Mouse (Mus musculus) heart, postnatal 25 days (tissue): Measurements from ENCODE around the gene Trim71. TPM values are rescaled to one million over a fixed set of nuclear protein-coding genes. Genes with fewer than 3 reads are reported as not detected.
"Not testable (repeated sequence)": the region's sequence is repeated elsewhere in the genome, so short reads cannot be mapped to it uniquely, and the experiment has no call there.

Experiments
- DNase-seq: peaks from one replicate; pipeline ENCODE4 v3.0.0; 2022; ENCODE audit warnings: low spot score
- intact Hi-C: fragments of 180-260 bp; cut with DNase I; formaldehyde crosslinking; loops from one replicate; pipeline ENCODE4 v1.15.1; 2025
- total RNA-seq, 2 experiments: library from RNA; stranded (reverse); gene quantifications; 2 replicates each; pipeline ENCODE4 v1.2.3; 2021

Gene Trim71
- total RNA-seq, 2 experiments from 2014 or later = not detected

DNA sequence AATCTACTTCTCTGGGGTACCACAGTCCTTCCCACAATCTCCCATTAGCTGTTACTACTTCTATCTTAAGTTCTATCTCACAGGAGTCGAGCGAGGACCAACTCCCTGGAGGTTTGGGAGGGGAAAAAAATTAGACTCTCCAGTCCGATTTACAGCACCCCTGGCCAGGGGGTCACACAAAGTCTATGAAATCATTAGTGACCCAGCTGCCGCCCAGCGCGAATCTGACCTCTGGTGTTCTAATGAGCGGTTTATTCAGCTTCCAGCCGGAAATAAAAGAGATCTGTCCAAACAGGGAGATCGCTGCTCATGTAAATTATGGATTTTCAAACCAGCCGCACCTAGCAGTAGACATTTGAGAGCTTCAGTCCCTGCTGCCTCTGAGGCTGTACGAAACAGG is 32.9 kb downstream of the Trim71 start:
- DNase-seq = no peak
- intact Hi-C loops = no loop called here

DNA sequence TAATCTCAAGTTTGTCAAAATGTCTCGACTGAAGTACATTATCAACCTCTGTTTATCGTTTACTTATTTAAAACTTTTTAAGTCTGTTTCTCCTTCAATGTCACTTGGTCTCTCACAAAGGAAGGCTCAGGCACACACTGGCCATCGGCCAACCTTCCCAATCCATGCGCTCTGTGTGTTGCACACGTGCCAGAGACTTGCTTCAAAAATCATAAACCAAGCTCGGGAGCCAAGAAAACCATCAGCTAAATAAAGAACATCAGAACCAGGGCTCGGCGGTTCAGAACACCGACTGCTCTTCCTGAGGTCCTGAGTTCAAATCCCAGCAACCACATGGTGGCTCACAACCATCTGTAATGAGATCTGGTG is 35.5 kb downstream of the Trim71 start:
- intact Hi-C loops = no loop called here

DNA sequence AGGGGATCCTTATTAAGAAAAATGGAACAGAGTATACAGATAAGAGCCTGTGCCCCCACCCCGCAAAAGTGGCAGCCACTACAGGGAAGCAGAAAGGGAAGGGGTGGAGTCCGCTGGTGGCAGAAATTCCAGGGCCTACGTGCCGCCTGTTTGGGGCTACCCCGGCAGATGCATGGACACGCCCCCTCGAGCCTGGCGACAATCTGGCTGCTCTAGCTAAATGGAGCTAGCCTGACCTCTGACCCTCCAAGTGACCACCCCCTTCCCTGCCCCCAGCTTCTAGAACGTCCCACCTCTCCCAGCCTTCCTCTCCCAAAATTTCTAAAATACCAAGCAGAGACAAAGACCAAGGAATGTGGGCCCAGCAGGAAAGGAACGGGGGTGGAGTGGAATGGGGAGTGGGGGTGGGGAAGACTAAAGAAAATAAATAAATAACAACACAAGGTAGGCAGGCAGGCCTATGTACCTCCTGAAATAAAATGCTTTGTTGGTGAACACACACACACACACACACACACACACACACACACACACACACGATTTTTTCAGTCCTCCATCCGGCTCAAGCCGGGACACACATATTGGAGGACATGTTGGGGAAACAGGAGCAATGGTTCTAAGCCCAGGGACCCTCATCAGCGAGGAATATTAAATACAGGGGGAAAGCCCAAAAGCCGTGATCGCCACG is 36.0 kb downstream of the Trim71 start:
- DNase-seq = peak; percentile 12
- intact Hi-C loops = no loop called here

More for the DNA sequence above, 35.5 kb downstream of the Trim71 start:
- DNase-seq = no peak

DNA sequence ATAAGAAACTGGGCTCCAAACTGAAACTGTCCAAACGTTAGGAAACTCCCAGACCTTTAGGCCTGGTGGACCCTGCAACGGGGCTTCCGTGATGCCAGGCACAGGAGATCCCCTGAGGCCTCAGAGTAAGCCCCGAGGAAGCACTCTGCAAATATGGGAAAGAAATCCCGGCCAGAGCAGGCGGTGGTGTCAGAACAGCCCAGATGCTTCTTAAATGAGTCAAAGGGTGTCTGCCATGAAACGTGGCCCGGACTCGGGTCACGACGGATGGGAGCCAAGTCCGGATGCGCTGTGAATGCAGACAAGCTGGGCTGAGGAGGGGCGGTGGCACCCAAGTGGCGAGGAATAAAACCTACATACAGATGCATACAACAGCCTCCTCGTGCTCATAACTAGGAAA is 37.1 kb downstream of the Trim71 start:
- DNase-seq = peak; percentile 14
- intact Hi-C loops = no loop called here

DNA sequence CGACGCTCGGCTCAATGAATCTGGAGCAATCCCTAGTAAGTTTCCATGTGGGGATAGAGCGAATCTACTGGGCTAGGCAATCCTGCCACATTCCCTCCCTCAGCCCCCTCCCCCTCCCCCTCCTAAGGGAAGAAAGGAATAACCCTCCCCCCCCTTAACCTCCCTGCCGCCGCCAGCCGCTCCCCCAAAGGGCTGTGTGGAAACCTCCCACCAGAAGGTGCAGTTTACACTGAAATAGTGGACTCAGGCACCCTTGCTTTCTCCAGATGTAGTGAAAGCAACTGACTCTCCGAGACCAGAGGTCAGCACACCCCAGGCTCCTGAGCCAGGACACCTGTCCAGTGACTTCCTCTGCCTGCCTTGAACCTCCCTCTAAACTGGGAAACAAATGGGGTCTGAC is 37.6 kb downstream of the Trim71 start:
- intact Hi-C loops = no loop called here

DNA sequence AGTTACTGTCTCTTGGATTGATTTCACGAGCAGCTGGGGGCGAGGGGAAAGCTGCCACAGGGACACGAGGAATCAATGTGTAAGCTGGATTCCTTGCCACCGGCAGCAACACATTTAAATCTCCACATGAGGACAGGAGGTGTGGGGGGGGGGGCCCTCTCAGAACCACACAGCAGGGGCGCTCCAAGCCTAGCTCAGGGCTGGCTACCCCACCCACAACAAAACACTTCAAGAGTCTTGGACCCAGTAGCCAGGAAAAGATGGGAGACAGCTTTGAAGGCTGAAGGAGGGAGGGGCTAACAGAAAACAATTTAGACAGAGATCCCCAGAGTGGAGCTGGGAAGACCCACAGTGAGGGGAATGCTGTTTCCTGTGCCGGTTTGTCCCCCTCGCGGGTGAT is 38.3 kb downstream of the Trim71 start:
- intact Hi-C loops = no loop called here
- DNase-seq = no peak

More for the DNA sequence above, 37.6 kb downstream of the Trim71 start:
- no peak for DNase-seq

DNA sequence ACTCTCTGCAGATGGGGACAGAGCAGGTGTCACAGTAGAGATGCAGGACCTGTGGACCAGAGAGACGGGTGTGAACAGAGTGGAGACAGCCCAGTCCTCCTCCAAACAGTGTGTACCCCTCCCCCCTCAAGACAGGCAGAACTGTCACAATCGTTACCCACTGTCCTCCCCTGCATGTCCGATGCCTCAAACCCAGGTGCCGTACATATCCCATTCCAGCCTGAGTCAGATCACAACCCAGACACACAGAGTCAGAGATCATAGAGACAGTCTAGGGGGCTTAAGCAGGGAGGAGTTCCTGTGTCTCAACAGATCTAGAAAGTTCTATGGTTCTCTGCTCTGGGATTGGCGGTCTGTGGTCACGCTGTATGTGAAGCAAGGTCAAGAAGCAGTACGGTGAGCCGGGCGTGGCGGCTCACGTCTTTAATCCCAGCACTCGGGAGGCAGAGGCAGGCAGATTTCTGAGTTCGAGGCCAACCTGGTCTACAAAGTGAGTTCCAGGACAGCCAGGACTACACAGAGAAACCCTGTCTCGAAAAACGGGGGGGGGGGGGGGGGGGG is 39.0 kb downstream of the Trim71 start:
- no peak for DNase-seq
- intact Hi-C loops = no loop called here

DNA sequence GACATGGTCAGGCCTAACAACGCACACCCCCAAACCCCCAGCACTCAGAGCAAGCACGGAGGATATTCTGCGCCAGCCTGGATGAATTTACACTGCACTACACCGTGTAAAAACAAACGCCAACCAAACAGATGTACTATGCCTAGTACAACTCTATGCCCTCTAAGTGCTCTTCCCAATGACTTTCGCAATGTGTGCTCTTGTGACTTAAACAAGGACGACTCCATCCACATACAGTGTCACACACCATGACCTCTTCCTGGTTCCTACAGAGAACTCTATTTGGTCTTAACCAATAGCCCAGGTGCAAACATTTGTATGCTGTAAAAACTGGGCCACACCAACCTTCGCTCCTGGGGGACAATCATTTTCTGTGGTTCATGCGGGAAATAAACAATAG is 41.7 kb downstream of the Trim71 start:
- DNase-seq = no peak

DNA sequence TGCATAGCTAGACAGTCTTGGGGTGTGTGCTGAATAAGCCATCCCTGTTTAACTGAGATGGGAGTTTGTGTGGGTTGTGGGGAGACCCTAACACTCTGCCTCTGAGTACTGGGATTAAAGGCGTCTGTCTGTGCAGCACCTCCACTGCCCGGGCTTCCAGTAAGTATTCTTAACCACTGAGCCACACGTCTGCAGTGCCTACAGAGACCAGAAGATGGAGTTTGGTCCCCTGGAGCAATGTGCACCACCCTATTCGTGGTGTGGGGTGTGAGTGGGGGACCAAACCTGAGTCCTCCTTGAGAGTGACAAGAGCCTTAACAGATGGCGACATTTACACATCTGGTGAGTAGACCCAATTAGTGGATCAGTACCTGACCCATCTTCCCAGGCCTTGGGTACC is 42.1 kb downstream of the Trim71 start:
- no peak for DNase-seq
- intact Hi-C loops = no loop called here

More for the DNA sequence above, 41.7 kb downstream of the Trim71 start:
- intact Hi-C loops = no loop called here

DNA sequence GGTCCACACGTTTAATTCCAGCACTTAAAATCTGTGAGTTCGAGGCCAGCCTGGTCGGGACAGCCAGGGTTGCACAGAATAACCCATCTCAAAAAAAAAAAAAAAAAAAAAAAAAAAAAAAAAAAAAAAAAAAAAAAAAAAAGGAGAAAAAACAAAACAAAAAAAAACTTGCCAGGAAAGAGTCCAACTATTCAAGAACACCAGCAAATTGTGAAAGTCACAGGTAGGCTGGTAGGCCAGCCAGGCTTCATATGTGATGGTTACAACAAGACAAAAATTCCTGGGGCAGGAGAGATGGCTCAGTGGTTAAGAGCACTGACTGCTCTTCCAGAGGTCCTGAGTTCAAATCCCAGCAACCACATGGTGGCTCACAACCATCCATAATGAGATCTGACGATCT is 43.6 kb downstream of the Trim71 start:
- intact Hi-C loops, DNase-seq: not testable (repeated sequence)

DNA sequence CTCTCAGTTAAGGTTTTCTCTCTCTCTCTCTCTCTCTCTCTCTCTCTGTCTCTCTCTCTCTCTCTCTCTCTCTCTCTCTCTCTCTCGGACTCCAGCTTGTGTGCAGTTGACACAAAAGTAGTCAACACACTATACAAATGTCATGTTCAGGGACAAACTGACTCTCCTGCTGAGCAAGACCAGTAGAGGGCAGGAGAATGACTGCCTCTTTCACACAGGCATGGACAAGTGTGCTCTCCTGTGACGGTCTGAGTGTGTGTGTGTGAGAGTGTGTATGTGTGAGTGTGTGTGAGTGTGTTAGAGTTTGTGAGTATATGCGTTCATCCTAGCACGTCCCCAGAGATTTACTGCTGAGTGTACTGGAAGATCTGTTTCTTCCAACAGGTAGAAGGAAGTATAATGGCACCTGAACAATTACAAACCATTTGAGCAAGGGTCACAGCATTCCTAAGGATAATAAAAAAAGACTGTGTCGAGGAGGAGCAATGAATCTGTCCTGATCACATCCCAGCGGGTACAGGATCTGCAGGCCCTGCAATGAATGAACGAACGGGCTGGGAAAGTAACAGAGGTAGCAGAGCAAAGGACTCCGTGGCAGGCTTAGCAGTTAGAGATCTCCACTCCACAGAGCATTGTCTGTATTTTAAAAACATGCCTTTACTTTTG is 45.2 kb downstream of the Trim71 start:
- intact Hi-C loops = no loop called here
- no peak for DNase-seq

DNA sequence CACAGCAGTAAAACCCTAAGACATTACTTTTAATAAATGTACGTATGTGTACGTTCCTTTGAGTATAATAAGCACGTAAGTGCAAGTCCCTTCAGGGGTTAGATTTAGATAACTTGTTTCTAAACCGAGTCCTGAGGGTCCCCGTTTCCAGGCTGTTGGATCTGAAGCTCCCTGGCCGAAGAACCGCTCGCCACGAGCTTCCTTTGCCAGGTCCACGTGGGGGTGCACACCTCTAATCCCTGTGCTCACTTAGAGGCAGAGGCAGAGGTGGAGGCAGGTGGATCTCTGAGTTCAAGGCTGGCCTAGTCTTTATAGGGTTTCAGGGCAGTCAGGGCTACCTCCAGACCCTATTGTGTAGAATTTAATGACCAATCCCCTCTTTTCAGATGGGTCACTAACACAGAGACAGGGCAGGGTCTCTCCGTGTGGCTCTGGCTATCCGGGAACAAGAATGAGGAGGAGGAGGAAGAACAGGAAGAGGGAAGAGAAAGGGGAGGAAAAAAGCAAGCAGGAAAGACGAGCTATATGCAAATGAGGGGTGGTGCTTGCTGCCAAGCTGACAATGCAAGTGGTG is 46.2 kb downstream of the Trim71 start:
- no peak for DNase-seq
- intact Hi-C loops = no loop called here

DNA sequence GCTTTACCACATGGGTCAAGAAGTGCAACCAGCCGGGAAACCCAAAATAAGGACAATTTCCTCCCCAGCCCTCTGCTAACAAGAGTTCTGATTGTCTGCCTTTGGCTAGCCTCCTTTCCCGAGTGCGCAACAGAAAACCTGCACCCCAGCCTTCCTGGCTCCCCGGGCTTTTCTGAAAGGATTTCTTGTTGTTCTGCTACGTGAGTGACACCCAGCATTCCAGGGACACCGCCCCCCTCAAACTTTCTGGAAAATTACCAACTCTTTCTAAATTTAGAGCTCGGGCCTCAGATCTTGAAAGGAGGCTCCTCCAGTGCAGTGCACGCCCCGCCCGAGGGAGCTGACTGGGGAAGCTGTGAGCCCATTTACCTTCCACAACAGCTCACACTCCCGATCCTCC is 48.8 kb downstream of the Trim71 start, which contains the start of gene C130032M10Rik:
Gene C130032M10Rik (plus strand): TSS at position 334 of the 400 bp plus-strand sequence.
- intact Hi-C loops = no loop called here
- DNase-seq = no peak

DNA sequence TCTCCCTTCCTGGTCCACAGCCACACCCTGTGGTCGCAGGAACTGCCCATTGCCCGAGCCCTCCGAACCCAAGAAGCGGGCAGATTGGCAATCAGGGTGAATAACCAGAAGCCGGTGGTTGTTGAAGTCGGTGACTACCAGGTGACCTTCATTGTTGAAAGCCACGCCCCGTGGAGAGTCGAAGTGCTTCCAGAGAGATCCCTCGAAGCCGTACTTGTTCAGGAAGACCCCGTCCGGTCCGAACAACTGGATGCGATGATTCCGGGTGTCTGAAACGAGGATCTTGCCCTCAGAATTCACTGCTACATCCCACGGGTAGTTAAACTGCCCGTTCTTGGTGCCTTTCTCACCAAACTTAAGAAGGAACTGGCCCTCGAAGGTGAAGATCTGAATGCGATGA is 51.3 kb downstream of the Trim71 start:
- no peak for DNase-seq
- intact Hi-C loops = no loop called here

DNA sequence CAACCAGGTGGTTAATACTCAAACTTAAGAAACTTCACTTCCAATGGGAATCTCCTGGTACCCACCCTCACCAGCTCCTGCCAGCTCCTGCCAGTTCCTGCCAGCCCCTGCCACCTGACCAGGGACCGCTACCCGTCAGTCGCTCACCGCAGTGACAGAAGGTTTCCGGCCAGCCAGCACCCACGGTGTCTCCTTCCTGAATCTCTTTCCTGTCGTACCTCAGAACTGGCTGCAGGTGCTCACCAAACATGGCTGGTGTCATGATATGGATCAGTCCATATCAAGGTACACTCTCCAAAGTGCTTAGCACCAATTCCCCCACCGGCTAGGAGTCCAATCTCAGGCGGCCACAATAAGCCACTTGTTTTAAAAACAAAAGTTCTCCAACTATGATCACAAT is 54.4 kb downstream of the Trim71 start:
- no peak for DNase-seq
- intact Hi-C loops = no loop called here

DNA sequence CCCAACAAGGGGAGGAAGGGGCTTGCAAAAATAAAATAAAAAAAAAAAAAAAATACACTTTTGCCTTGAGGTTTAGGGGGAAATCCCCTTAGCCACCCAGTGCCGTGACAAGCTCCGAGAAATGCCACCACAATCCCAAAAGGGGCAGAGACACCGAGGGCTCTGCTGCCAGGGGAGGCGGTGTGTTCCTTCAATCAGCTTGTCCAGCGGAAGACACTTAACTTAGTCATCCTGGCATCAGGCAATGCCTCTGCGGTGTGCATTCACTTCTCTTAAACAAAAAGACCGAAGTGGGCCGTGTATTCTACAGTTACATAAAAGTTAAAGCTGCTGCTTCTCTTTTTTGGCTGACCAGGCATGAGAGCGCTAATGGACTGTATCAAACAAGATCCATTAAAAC is 56.7 kb downstream of the Trim71 start:
- DNase-seq = no peak
- intact Hi-C loops = no loop called here

DNA sequence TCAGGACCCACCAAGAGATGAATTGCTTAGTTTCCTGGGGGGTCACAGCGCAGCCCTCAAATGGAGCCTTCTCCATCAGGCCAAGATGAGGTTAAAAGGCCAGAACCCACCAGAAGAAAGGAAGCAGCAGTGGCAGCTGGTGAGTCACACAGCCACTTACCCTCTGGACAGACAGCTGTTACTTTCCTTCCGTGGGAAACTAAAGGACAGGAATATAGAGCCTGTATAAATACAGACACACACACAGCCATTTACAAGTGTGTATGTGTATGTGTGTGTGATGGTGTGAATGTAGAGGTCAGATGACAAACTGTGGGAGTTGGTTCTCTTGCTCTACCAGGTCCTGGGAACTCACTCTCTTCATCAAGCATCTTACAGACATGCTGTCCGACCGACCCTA is 57.6 kb downstream of the Trim71 start:
- DNase-seq = no peak
- intact Hi-C loops = no loop called here

DNA sequence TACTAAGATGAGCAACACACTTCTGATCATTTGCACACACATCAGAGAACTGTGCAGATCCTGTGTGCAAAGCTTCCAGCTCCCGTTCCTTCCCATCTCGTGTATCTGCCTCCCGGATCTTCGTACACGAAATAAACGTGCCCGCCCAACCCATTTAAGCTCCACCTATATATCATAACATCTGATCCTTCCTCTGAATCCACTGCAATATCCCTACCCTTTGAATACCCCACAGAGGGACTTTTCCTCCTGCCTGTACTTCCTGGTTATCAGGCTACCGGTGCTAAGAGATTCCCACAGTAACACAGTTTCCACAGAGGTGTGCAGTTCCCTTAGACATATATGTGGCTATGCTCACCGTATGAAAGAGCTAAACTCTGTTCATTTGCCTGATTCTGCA is 59.4 kb downstream of the Trim71 start, which contains the start of gene Ccr4:
Gene Ccr4 (minus strand): TSS at position 101 of the 400 bp plus-strand sequence.
- intact Hi-C loops = no loop called here
- DNase-seq = no peak

DNA sequence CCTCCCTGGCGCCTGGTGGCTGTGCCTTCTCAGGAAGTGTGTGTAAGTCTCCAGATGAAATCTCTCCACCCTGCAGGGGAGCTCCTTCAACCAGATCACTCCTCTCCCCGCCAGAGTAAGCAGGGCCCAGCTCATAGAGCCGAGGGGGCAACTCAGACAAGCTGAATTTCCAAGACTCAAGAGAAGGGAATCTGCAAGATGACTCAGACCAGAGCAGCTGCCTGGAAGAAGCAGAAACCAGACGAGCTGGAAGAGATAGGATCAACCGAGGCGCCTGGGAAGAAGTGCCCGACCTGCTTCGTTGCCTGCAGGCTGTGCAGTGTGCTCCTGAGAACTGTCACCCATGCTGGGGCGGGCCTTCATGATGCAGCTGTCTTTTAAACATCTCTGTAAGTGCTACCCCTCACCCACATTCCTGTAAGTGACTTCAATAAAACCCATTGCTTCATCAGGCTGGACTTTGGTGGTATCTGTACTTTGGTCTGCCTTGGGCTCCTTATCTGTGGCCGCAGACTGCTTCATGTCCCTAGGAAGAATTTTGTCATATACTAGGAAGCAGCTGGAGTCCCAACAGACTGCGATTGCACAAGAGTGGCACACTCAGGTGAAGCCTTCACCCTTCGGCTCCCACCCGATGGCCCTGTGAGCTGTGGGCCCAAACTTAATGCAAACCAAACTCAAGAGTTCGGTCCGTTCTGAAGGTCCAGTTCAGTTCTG is 61.3 kb downstream of the Trim71 start:
- intact Hi-C loops = loop anchor here (1.0 kb wide), 1 partner anchor 78 kb away; no protein-coding TSS in a partner anchor
- no peak for DNase-seq

DNA sequence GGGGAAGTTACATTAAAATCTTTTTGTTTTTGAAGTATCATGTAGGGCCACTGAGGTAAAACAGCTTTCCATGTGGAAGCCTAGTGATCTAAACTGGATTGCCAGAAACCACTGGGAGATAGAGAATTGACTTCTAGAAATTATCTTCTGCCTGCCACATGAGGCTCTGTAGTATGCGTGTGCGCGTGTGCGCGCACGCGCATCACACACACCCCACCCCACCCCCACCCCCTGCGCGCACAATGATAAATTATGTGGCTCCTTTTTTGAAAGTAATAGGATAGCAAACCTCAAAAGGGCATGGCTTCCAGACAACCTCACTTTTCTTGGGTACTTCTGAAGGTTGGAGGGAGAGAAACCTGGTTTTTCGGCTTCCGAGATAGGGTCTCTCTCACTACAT is 62.3 kb downstream of the Trim71 start:
- DNase-seq = no peak
- intact Hi-C loops = loop anchor here (1.0 kb wide), 1 partner anchor 79 kb away; no protein-coding TSS in a partner anchor
